Mouse (Mus musculus): ENCODE data around the gene Ctnnbip1. TPM values are rescaled to one million over a fixed set of nuclear protein-coding genes. Genes with fewer than 3 reads are reported as not detected.

The Ctnnbip1 gene
- polyA plus RNA-seq, 1 experiment = not detected

DNA sequence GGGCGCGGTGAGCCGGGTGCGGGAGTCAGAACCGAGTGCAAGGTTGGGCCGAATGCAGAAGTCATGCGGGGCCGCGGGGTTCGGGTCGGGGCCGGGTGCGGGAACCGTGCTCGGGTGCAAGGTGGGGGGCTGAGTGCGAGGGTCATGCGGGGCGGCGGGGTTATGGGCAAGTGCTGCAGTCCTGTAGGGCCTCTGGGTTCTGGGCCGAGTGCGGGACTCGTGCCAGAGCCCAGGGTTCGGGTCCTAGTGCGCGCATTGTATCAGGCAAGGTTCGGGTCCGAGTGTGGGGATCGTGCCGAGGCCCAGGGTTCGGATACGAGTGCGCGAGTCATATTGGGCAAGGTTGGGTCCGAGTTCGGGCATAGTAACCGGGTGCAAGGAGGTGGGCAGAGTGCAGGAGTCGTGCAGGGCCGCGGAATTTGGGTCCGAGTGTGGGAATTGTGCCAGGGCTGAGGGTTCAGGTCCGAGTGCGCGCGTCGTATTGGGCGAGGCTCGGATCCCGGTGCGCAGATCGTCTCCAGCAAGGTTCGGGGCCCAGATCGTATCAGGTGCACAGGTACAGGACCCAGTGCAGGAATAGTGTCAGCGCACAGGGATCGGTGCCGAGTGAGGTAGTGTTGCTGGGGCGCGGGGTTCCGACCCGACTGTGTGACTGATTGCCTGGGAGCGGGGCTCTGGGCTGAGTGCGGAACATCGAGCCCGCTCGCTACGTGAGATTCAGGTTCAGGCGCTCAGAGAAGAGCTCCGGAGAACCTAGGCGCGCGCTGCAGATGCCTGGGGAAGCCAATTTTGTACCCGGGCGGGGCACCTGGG is 69.0 kb downstream of the Ctnnbip1 start:
- peaks cover 12% of the 10 kb centered on the region for H3K4me1 ChIP-seq (ENCODE audit: control insufficient read depth, insufficient read depth, low read length)
- TF ChIP-seq CTCF (IDR thresholded peaks at IDR 0.05; ENCODE audit: insufficient read depth, low read depth, low read length) = no peak
- H3K27ac ChIP-seq (ENCODE audit: insufficient read depth, low read depth, low read length) = peak overlapping the region; percentile 5; the same call in 1 of the 2 replicates
- H3K4me3 ChIP-seq (ENCODE audit: insufficient read depth, low read depth, low read length) = peak overlapping the region; percentile 92
- WGBS = 1% methylated on average over 72 of the region's 72 CpGs

DNA sequence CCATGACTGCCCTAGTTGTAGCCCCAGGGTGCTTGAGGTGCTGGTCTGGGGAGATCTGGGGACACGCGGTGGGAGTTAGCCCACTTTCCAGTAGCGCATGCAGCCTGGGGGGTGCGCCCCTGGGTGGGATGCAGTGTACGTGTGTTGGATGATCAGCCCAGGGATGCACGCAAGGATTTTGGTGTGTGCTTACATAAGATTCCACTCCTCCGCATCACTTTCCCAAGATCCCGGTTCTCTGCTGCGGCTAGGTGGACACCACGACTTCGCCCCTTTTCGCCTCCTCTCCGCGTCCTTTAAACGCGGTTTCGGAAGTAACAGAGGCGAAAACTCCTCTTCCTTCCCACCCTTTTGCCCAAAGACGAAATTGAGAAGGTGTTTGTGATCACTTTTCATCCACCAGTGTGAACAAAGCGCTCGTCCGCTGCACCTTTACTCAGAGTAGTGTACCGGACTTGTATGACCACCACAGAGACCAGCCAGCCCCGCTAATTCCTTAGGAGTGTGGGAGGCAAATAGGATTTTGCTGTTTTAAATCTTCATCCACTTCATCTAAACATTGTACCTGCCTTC is 69.6 kb downstream of the Ctnnbip1 start:
- Histone ChIP-seq H3K27ac (ENCODE audit: insufficient read depth, low read depth, low read length) (no peak overlapping the region), H3K4me3 (ENCODE audit: insufficient read depth, low read depth, low read length) (peak overlapping the region; percentile 92)

DNA sequence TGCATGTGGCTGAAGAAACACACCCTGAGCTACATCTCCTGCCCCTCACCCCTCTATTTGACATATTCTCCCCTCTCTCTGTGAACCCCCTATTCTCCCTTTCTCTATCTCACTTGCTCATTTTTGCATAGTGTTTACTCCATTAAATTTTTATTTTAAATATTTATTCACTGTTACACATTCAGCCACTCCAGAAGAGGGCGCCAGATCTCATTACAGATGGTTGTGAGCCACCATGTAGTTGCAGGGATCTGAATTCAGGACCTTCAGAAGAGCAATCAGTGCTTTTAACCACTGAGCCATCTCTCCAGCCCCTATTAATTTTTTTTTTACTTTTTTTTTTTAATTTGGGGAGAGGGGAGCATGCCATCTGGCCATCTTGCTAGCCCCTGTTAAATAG is 72.2 kb downstream of the Ctnnbip1 start:
- WGBS = 94% methylated on average over 1 of the region's 1 CpGs
- no peak overlapping the region for H3K27ac ChIP-seq (ENCODE audit: insufficient read depth, low read depth, low read length)

More for the DNA sequence above, 69.6 kb downstream of the Ctnnbip1 start:
- peaks cover 12% of the 10 kb centered on the region for H3K4me1 ChIP-seq (ENCODE audit: control insufficient read depth, insufficient read depth, low read length)
- WGBS = 10% methylated on average over 24 of the region's 24 CpGs
- TF ChIP-seq CTCF (IDR thresholded peaks at IDR 0.05; ENCODE audit: insufficient read depth, low read depth, low read length) = peak; percentile 10; the same call in 1 of the 2 replicates
- no peak for TF ChIP-seq POLR2A (IDR thresholded peaks at IDR 0.05; ENCODE audit: insufficient read depth, low read depth, low read length)

DNA sequence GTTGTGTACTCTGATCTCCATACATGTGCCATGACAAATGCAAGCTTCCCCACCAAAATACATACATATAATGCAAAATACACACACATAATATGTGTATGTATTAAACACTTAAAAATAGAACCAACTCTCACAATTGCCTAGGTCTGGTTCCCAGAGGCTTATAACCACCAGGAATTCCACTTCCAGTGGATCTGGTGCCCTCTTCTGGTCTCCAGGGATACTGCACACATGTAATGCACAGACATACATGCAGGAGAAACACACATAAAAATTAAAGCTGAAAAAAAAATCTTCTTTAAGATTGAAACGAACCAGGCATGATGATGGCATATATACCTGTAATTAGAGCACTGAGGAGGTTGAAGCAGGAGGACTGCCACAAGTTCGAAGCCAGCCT is 73.5 kb downstream of the Ctnnbip1 start:
- Histone ChIP-seq H3K4me1 (ENCODE audit: control insufficient read depth, insufficient read depth, low read length) (peaks cover 11% of the 10 kb centered on the region; the same call in 1 of the 2 replicates), H3K27ac (ENCODE audit: insufficient read depth, low read depth, low read length) (no peak overlapping the region), H3K4me3 (ENCODE audit: insufficient read depth, low read depth, low read length) (no peak overlapping the region)
- no peak for TF ChIP-seq POLR2A (IDR thresholded peaks at IDR 0.05; ENCODE audit: insufficient read depth, low read depth, low read length)
- no peak for TF ChIP-seq CTCF (IDR thresholded peaks at IDR 0.05; ENCODE audit: insufficient read depth, low read depth, low read length)
- 93% methylated on average over 2 of the region's 2 CpGs for WGBS

More for the DNA sequence above, 72.2 kb downstream of the Ctnnbip1 start:
- Histone ChIP-seq H3K4me1 (ENCODE audit: control insufficient read depth, insufficient read depth, low read length) (peaks cover 15% of the 10 kb centered on the region), H3K4me3 (ENCODE audit: insufficient read depth, low read depth, low read length) (no peak overlapping the region)
- TF ChIP-seq CTCF (IDR thresholded peaks at IDR 0.05; ENCODE audit: insufficient read depth, low read depth, low read length) (no peak), POLR2A (IDR thresholded peaks at IDR 0.05; ENCODE audit: insufficient read depth, low read depth, low read length) (no peak)

DNA sequence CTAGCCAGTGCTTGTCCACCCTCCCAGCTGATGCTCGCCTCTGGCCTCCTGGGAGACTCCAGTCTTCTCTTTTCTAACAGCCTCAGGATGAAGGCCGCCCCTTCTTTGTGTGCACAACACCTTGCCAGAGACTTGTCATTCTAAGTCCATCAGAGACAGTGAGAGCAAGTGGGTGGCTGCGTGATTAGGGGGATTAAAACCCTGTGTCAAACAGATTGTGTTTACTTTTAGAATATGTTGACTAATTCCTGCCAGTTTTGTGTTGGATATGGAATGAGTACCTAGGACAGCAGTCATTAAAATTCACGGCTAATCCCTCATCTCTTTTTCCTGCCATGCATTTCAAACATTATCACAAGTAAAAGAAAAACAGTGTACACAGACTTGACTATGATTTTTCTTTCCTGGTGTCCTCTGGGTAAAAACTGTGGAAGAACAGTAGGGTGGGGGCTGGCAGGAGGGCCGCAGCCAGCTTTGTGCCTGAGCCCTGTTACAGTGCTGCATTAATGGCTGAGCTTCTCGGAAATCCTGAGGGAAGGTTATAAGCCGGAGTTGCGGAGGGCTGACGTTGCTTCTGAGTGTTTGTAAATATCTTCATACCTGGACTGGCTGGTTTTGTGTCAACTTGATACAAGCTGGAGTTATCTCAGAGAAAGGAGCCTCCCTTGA is 77.0 kb downstream of the Ctnnbip1 start:
- no peak overlapping the region for H3K27ac ChIP-seq (ENCODE audit: insufficient read depth, low read depth, low read length)
- H3K4me1 ChIP-seq (ENCODE audit: control insufficient read depth, insufficient read depth, low read length) = peaks cover 5% of the 10 kb centered on the region; the same call in 1 of the 2 replicates
- WGBS = 89% methylated on average over 9 of the region's 9 CpGs
- no peak overlapping the region for H3K4me3 ChIP-seq (ENCODE audit: insufficient read depth, low read depth, low read length)
- TF ChIP-seq CTCF (IDR thresholded peaks at IDR 0.05; ENCODE audit: insufficient read depth, low read depth, low read length) (no peak), POLR2A (IDR thresholded peaks at IDR 0.05; ENCODE audit: insufficient read depth, low read depth, low read length) (no peak)

DNA sequence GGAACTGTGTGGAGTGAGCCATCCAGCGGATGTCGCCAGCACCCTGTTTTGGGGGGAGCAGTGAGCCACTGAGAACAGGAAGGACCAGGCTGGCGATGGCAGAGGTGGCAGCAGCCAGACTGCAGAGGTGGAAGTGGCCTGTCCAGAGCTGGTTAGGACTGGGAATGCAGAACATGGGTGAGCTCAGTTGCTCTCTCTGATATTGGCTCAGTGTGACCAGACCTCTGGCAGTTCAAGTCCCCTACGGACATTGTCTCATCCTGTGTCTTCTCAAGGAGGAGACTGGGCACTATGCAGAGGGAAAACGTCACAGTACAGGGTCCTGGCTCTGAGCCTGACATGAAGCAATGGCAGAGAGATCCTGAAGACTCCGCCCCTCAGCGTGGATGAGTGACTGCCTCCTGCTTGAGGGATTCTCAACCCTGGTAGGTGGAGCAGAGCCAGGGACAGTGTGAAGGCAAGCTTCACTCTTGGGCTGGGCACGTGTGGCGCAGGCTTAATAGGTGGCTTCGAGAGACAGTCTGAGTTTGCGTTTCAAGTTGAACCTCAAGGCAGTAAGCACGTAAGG is 79.7 kb downstream of the Ctnnbip1 start:
- Histone ChIP-seq H3K4me1 (ENCODE audit: control insufficient read depth, insufficient read depth, low read length) (peaks cover 15% of the 10 kb centered on the region; the same call in 1 of the 2 replicates), H3K4me3 (ENCODE audit: insufficient read depth, low read depth, low read length) (no peak overlapping the region), H3K27ac (ENCODE audit: insufficient read depth, low read depth, low read length) (no peak overlapping the region)
- WGBS = 79% methylated on average over 12 of the region's 12 CpGs
- no peak for TF ChIP-seq POLR2A (IDR thresholded peaks at IDR 0.05; ENCODE audit: insufficient read depth, low read depth, low read length)
- no peak for TF ChIP-seq CTCF (IDR thresholded peaks at IDR 0.05; ENCODE audit: insufficient read depth, low read depth, low read length)

DNA sequence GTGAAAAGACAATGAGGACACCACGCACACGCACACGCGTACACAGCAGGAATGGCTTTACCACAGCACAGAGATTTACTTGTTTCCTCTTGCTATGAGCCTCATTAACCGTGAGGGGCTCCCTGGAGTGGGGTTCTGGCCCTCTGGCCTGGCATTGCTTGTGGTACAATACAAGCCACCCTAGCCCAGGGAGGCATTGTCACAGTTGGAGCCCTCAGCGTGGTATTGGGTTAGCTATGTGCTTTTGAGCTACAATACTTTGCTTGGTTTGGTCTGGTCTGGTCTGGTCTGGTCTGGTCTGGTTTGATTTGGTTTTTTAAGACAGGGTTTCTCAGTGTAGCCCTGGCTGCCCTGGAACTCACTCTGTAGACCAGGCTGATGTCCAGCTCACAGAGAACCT is 81.5 kb downstream of the Ctnnbip1 start:
- no peak overlapping the region for H3K4me3 ChIP-seq (ENCODE audit: insufficient read depth, low read depth, low read length)
- no peak for TF ChIP-seq CTCF (IDR thresholded peaks at IDR 0.05; ENCODE audit: insufficient read depth, low read depth, low read length)
- TF ChIP-seq POLR2A (IDR thresholded peaks at IDR 0.05; ENCODE audit: insufficient read depth, low read depth, low read length) = no peak
- WGBS = 85% methylated on average over 6 of the region's 6 CpGs
- no peak overlapping the region for H3K27ac ChIP-seq (ENCODE audit: insufficient read depth, low read depth, low read length)
- peaks cover 12% of the 10 kb centered on the region; the same call in 1 of the 2 replicates for H3K4me1 ChIP-seq (ENCODE audit: control insufficient read depth, insufficient read depth, low read length)

DNA sequence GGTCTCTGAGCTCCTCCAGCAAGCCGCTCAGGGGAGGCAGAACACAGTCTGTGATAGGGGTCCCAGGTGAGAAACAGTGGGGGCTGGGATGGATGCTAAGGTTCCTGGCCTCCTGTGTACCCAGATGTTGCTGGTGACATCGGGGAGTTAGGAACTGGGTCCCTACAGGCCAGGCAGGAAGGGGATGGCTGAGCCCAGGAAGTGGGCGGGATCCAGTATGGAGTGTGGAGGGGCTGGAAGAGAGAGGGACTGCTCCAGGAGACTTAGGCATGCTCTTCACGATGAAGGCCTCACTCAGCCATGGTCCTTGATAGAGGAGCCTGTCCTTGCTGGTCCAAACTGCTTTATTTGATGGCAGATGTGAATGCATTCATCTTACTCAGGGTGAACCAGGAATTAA is 82.1 kb downstream of the Ctnnbip1 start:
- Histone ChIP-seq H3K27ac (ENCODE audit: insufficient read depth, low read depth, low read length) (no peak overlapping the region), H3K4me3 (ENCODE audit: insufficient read depth, low read depth, low read length) (no peak overlapping the region), H3K4me1 (ENCODE audit: control insufficient read depth, insufficient read depth, low read length) (peaks cover 12% of the 10 kb centered on the region; the same call in 1 of the 2 replicates)
- 86% methylated on average over 4 of the region's 4 CpGs for WGBS
- TF ChIP-seq CTCF (IDR thresholded peaks at IDR 0.05; ENCODE audit: insufficient read depth, low read depth, low read length) (no peak), POLR2A (IDR thresholded peaks at IDR 0.05; ENCODE audit: insufficient read depth, low read depth, low read length) (no peak)
